Mouse (Mus musculus): ENCODE data around the gene Tspoap1.

Tspoap1 gene

GRCm38 (mm10) chr11:87758161-87758911 is 2.0 kb upstream of the Tspoap1 start:
- DNase-seq (ENCODE audit: extremely low read depth, insufficient read length, low spot score), result no peak

GRCm38 (mm10) chr11:87758957-87759608 is 1.3 kb upstream of the Tspoap1 start:
- DNase-seq (ENCODE audit: extremely low read depth, insufficient read length, low spot score), result no peak

- DNase-seq (ENCODE audit: extremely low read depth, insufficient read length, low spot score), result no peak
Observed at GRCm38 (mm10) chr11:87759609-87760005, 734 bp upstream of the Tspoap1 start.

- DNase-seq (ENCODE audit: extremely low read depth, insufficient read length, low spot score), result no peak
Observed at GRCm38 (mm10) chr11:87761181-87761721, 910 bp downstream of the Tspoap1 start.

- DNase-seq (ENCODE audit: extremely low read depth, insufficient read length, low spot score), result no peak
Observed at GRCm38 (mm10) chr11:87761806-87762701, 1.7 kb downstream of the Tspoap1 start.

- no peak for DNase-seq (ENCODE audit: extremely low read depth, insufficient read length, low spot score)
Observed at GRCm38 (mm10) chr11:87762702-87763385, 2.5 kb downstream of the Tspoap1 start.

- DNase-seq (ENCODE audit: extremely low read depth, insufficient read length, low spot score), result no peak
Observed at GRCm38 (mm10) chr11:87763511-87763987, 3.2 kb downstream of the Tspoap1 start.

GRCm38 (mm10) chr11:87763988-87764876 is 3.9 kb downstream of the Tspoap1 start:
- DNase-seq (ENCODE audit: extremely low read depth, insufficient read length, low spot score), result no peak

GRCm38 (mm10) chr11:87768745-87769144 is 8.4 kb downstream of the Tspoap1 start:
- DNase-seq (ENCODE audit: extremely low read depth, insufficient read length, low spot score), result no peak

- DNase-seq (ENCODE audit: extremely low read depth, insufficient read length, low spot score), result peak; percentile 42
Observed at GRCm38 (mm10) chr11:87770989-87771388, 10.6 kb downstream of the Tspoap1 start.

- peak; percentile 48 for DNase-seq (ENCODE audit: extremely low read depth, insufficient read length, low spot score)
Observed at GRCm38 (mm10) chr11:87772354-87772753, 12.0 kb downstream of the Tspoap1 start.

- no peak for DNase-seq (ENCODE audit: extremely low read depth, insufficient read length, low spot score)
Observed at GRCm38 (mm10) chr11:87778100-87778765, 17.9 kb downstream of the Tspoap1 start.

- DNase-seq (ENCODE audit: extremely low read depth, insufficient read length, low spot score), result no peak
Observed at GRCm38 (mm10) chr11:87778915-87779314, 18.6 kb downstream of the Tspoap1 start.

GRCm38 (mm10) chr11:87779392-87779791 is 19.1 kb downstream of the Tspoap1 start:
- DNase-seq (ENCODE audit: extremely low read depth, insufficient read length, low spot score), result no peak

GRCm38 (mm10) chr11:87780130-87780529 is 19.8 kb downstream of the Tspoap1 start:
- no peak for DNase-seq (ENCODE audit: extremely low read depth, insufficient read length, low spot score)

- DNase-seq (ENCODE audit: extremely low read depth, insufficient read length, low spot score), result no peak
Observed at GRCm38 (mm10) chr11:87790088-87790487, 29.7 kb downstream of the Tspoap1 start.

GRCm38 (mm10) chr11:87793460-87793859 is 33.1 kb downstream of the Tspoap1 start, which contains the start of gene Mpo:
Gene Mpo, plus strand, starts transcription at chr11:87793581.
- no peak for DNase-seq (ENCODE audit: extremely low read depth, insufficient read length, low spot score)

- DNase-seq (ENCODE audit: extremely low read depth, insufficient read length, low spot score), result no peak
Observed at GRCm38 (mm10) chr11:87801711-87802275, 41.5 kb downstream of the Tspoap1 start.
